Mouse (Mus musculus) MEL-GATA-1-ER (cell line): ENCODE results near the gene 2410141K09Rik.
"Not testable (repeated sequence)": the region's sequence is repeated elsewhere in the genome, so short reads cannot be mapped to it uniquely, and the experiment has no call there.

ENCODE experiments used
- DNase-seq: peaks from one replicate; pipeline ENCODE4 v3.0.0-alpha.2; 2012; ENCODE audit warnings: low read depth; ENCODE audit errors: extremely low read depth

Gene 2410141K09Rik

DNA sequence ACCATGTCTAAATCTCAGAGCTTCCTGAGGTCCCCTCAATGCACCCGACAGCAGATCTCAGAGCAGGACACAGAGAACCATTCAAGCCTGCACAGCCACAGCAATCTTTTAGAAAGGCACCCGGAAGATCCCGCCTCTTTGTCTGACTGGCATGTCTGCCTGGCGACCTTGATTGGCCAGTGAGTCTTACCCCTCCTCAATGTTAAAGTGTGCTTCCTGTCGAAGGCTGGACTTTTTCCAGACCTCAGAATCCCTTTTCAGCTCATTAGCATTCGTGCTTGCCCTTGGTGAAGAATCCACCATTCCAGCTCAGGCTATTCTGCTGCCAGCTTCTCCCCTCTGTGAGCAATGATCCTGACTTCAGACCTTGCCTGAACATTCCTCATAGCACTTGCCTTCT is at the start of gene 2410141K09Rik:
Gene 2410141K09Rik, minus strand, starts transcription at position 101 of the 400 bp plus-strand sequence.
- DNase-seq = not testable (repeated sequence)

DNA sequence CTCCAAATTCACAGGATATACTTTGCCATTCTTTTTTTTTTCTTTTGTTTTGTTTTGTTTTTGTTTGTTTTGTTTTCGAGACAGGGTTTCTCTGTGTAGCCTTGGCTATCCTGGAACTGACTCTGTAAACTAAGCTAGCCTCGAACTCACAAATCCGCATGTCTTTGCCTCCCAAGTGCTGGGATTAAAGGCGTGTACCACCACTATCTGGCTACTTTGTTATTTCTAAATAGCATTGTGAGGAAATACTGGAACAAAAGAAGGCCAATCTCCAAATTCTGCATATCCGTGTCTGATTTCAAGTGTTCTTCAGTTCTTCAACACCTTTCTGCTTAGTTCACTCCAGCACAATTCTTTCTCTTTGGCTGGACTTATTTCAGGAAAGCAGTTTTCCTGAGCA is 14.1 kb downstream of the 2410141K09Rik start:
- DNase-seq = not testable (repeated sequence)

DNA sequence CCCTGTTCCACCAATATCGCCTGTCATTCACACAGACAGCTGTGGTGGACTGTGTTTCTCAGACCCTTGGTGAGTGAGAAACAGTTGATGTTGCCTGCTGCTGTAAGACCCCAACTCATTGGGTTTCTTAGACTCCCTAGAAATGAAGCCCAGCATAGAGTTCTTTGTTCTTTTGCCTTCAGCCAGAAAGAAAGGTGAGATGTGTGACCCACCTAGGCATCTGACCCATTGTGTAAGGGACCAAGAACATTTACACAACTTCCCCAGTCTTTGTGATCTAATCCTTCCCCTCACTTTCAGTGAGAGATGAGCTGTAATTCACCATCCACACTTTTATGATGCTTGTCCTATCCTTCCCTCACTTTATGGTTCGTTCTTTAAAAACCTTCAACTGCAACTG is 26.0 kb downstream of the 2410141K09Rik start:
- not testable (repeated sequence) for DNase-seq
